Mouse (Mus musculus): Measurements from ENCODE around the gene St3gal3.

St3gal3 gene

DNA sequence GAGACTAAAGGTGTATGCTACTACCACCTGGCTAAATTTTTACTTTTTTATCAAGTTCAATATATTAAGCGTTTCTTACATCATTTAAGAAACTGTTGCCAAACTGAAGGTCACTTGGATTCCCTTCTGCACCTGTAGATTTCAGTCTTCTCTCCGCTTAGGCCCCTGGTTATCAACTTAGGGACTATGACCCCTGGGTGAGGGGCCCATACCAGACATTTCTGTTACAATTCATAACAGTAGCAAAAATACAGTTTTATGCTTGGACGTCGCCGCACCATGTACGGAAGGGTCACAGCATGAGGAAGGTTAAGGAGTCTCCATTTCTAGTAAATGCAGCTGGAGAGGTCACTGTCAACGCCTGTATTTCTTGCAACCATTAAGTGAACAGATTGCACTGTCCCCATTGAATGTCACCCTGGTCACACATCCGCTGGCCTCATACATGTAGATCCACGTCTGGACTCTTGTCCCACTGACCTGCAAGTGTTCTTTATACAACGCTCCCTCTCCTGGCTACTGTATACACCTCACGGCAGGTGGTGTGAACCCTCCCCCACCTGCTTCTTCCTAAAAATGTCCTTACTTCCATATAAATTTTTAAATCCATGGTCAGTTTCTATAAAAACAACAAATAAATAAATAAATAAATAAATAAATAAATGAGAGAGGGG is 41.8 kb downstream of the St3gal3 start:
- intact Hi-C loops (cut with DNase I), result loop anchor here (5.0 kb wide), 1 partner anchor 64 kb away; no protein-coding TSS in a partner anchor

DNA sequence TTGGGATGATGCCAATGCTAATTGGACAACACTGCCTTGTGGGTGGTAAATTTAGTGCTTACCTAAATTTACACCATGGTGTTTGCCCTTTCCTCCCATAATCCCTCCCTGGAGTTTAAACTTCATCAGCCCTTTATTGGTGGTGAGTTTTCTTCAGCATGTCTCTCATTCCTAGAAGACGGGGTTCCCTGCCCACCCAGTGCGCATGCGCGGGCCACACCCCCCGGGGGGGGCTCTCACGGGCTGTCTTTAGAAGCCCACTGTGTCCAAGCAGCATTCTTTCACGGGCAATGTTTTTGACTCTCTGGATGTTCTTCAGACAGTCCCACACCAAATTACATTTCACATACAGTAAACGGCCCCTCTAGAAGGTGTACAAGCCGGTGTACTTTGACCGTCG is 44.3 kb downstream of the St3gal3 start:
- intact Hi-C loops (cut with DNase I), result loop anchor here (2.0 to 5.0 kb wide), 2 partner anchors 67 to 202 kb away; no protein-coding TSS in a partner anchor

DNA sequence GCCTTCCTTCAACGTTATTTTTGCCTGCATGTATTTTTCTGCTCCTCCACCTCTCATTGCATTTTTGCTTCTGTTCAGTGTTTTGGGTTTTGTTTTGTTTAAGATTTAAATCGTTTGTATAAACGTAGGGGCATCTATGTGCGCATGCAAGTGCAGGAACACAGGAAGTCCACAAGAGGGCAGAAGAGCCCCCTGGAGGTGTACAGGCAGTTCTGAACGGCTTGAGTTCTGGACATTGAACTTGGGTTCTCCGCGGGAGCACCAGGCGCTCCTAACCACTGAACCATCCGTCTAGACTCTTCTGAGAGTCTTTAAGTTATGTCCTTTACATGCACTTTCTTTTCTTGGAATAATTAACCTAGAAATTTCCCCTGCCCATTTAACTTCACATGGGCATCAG is 44.8 kb downstream of the St3gal3 start:
- intact Hi-C loops (cut with DNase I), result loop anchor here (2.0 to 10.0 kb wide), 3 partner anchors 67 to 385 kb away; no protein-coding TSS in a partner anchor

DNA sequence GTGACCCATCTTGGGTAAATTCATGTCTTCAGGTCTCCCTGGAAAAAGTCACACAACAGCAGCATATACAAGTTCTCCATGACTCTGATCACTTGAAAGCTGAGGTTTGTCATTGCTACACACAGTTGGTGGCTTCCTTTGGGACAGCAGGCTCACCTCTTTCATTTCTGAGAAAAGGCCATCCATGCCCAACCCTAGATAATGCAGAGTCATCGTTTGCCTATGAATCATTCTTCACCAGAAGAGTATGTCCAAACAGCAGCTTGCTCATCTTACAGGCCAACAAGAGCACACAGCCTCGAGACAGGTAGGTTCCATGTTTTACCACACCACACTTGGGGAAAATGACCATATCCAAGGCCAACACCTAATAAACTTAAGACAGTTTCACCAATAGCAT is 45.9 kb downstream of the St3gal3 start:
- intact Hi-C loops (cut with DNase I), result loop anchor here (10.0 kb wide), 1 partner anchor 384 kb away; no protein-coding TSS in a partner anchor

DNA sequence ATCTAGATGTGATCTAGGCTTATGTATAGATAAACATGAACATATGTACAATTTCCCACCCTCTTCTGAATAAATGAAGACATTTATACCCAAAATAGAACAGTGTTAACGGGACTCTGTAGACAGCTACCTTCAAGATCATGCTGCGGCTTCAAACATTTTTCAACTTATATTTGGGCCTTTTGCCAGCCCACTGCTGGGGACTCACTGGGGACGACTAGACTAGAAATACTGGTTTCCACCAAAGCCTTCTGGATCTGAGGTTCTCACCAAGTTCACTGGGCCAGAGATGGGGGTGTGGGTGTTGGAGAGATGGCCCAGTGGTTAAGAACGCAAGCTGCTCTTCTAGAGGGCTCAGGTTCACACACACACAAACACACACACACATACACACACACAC is 49.7 kb downstream of the St3gal3 start:
- intact Hi-C loops (cut with DNase I), result loop anchor here (2.0 to 10.0 kb wide), 2 partner anchors 156 to 380 kb away; partner anchors contain the start of gene Artn

DNA sequence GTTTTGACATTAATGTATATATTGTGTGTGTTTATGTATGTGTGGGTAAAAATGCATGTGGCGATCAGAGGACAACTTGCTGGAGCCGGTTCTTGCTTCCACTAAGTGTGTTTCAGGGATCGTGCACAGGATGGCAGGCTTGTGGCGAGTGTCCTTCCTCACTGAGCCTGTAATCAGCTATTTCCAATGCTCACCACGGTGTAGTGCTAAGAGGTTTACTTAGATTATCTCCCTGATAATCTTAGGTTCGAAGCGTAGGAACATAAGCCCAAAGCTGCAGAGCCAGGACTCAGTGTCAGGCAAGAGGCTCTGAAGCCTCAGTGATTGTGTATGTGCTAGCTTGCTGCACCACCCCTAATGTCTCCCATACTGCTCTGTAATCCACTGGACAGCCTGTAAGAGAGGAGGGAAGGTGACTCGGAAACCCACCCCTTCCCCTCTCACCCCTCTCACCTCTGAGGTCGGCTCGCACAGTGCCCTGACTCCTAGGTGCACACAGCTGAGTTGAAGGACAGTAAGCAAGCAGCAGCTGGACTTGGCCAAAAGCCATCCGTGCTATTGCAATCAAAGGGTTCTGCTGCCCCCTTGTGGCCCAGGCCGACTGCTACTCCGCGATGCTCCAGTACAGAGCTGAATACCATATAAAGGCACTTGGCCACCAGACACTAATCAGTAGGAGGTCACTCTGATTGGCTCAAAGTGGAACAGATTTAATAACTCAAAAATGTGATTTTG is 51.3 kb downstream of the St3gal3 start:
- intact Hi-C loops (cut with DNase I), result loop anchor here (2.0 to 10.0 kb wide), 3 partner anchors 251 to 379 kb away; no protein-coding TSS in a partner anchor

DNA sequence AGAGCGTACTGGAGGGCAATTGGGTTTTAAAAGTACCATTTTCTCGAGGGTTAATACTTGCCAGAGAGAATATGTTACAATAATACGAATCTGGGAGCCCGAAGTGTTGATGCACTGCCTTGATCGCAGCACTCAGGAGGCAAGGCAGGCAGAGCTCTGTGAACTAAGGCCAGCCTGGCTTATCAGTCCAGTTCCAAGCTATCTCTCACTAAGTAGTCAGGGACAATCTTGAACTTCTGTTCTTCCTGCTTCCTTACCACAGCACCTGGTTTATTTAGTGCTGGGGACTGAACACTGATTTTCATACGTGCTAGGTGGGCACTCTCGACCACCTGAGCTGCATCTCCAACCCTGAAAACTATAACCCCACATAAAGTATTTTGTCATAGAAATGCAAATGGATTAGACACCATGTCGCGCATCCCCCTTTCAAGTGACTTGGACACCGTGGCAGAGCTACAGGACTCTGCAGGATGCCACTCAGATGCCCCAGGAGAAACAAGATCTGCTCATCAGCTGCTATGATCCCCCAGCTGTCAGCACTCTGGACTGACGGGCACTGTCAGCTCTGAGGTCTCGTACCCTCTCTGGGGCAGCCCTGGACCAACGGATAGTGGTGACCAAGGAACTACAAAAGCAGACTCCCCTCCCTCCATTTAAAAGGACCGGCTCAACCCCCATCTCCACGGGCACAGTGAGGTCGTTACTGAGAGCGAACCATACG is 52.9 kb downstream of the St3gal3 start:
- intact Hi-C loops (cut with DNase I), result loop anchor here (2.0 to 10.0 kb wide), 3 partner anchors 249 to 377 kb away; no protein-coding TSS in a partner anchor

DNA sequence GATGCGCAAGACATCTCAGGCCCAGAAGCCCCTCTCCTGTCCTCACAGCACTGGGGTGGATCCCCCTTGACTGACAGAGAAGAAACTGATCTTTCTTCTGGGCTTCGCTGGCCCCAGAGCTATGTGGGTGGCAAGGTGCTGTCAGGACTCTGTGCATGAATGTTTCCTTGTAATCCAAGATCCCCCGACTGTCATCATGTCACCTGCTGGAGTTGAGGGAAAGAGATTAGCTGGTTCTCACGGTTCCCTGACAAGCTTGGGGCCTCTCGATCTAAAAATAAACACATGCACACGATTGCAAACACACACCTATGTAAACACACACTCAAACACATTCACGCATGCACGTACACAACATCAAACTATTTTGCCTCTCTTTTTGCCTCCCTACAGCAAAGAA is 54.2 kb downstream of the St3gal3 start:
- intact Hi-C loops (cut with DNase I), result loop anchor here (5.0 to 10.0 kb wide), 2 partner anchors 268 to 376 kb away; no protein-coding TSS in a partner anchor

DNA sequence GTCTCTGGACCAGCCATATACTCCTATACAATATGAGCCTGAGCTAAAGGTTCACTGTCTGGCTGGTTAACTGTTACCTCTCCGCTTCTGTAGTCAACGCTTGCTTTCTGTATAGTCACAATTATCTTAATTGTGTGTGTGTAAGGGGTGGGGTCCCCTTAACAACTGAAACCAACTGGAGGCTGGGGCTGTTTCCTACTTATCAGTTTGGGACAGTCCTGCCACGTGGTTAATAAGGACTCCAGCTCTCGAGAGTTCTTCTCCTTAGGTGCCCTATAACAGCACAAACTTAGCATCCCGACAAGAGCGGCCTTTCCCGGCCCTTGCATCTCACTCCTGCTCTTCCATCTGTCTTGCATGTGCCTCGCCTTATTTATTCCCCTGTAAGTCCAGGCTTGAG is 55.5 kb downstream of the St3gal3 start:
- intact Hi-C loops (cut with DNase I), result no loop called here

DNA sequence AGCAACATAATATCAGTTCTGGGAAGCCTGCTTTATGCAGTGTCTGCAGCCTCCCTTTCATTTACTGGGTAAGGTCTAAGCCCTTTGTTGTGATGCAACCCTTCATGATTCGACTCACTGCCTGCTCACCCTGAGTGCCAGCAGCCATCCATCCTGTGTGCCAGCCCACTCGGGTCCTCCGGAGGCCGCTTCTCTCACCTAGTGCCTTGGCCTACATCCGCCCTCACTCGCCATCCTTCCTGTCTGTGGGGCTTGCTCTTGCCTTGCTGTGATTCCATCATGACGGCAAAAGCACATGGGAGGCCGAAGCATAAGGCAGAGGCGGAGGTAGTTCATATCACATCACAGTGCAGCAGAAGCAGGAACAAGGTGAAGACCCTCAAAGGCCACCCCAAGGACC is 56.1 kb downstream of the St3gal3 start:
- intact Hi-C loops (cut with DNase I), result no loop called here

DNA sequence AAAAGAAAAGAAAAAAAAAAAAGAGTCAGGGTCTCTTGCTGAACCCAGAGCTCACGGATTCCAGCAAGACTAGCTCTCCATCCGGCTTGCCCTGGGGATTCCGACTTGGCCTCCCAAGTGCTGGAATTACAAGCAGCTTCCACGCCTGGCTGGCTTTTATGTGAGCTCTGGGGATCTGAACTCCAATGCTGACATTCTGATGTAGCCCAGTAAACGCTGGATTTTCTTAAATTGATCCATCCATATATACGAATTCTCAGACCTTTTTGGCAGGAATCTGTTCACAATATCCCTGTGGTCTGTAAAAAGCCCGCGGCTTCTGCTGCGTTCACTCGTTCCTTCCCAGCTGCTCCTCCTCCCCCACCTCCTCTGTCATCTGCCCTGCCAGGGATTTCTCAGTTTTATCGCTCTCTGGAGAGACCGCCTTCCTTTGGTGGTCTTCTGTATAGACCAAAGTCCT is 57.4 kb downstream of the St3gal3 start:
- intact Hi-C loops (cut with DNase I), result no loop called here

DNA sequence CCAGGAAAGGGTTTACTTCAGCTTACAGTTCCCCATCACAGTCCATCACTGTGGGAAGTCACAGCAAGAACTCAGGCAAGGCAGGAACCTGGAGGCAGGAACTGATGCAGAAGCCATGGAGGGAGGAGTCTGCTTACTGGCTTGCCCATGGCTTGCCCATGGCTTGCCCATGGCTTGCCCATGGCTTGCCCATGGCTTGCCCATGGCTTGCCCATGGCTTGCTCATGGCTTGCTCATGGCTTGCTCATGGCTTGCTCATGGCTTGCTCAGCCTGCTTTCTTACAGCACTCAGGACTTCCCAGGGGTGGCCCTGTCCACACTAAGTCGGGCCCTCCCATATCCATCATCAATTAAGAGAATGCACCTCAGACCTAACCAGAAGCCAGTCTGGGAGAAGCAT is 58.1 kb downstream of the St3gal3 start:
- intact Hi-C loops (cut with DNase I), result no loop called here

DNA sequence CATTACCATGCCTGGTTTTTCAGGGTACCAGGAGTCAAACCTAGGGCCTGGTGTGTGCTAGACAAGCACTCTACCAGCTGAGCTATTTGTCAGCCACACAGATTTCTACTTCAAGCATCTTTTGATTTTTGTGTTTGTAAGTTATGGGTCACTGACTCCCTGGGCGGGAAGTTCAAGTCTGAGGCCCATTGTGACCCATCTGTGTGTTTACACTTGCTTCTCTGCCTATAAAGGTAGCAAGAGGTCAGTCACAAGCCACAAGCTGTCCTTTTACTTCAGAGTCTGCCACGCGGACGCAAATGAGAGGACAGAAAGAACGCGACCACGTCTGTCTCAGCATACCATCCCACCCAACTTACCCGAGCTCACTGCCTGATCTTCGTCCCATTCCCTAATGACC is 59.4 kb downstream of the St3gal3 start:
- intact Hi-C loops (cut with DNase I), result no loop called here

DNA sequence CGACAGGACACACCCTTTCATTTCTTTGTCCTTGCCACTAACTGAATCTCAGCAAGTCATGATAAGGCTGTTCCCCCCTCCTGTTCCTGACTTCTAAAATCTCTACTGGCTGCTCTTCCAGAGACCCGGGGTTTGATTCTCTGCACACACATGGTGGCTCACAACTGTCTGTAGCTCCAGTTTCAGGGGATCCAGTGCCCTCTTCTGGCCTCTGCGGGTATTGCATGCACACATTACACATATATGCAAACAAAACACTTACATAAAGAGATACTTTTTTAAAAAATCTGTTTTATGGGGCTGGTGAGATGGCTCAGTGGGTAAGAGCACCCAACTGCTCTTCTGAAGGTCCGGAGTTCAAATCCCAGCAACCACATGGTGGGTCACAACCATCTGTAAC is 60.5 kb downstream of the St3gal3 start:
- intact Hi-C loops (cut with DNase I), result no loop called here

DNA sequence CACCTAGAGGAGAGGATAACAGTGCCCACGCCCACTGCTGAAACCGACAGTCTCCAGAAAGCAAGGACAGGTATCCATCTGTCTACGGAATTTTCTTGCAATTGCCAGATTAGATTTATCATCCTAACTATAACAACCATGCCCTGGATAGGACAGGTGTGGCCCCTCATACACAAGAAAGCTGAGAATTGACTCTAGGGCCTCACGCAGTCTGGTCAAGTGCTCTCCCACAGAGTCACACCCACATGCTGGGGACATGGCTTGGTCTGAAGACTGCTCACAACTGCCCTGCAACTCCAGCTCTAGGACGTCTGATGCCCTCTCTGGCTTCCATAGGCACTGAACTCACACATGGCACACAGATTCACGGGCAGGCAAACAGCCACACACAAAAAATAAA is 61.6 kb downstream of the St3gal3 start:
- intact Hi-C loops (cut with DNase I), result no loop called here

DNA sequence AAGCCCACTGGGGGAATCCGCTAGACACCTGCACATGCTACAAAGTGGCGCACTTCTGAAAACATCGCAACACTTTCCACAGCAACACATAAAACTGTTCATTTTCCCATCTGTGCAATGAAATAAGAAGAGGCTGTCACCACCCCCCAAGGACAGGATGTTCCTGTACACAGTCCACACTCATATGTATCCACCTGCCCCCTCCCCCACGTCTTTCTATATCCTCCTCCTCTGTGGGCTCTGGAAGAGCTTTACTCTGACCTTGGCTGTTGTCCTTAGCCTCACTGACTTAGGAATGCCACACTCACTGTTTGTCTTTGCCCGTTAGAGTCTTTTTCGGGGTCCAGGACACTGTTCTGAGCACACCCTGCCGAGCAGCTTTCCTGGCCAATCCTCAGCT is 62.8 kb downstream of the St3gal3 start:
- intact Hi-C loops (cut with DNase I), result no loop called here

DNA sequence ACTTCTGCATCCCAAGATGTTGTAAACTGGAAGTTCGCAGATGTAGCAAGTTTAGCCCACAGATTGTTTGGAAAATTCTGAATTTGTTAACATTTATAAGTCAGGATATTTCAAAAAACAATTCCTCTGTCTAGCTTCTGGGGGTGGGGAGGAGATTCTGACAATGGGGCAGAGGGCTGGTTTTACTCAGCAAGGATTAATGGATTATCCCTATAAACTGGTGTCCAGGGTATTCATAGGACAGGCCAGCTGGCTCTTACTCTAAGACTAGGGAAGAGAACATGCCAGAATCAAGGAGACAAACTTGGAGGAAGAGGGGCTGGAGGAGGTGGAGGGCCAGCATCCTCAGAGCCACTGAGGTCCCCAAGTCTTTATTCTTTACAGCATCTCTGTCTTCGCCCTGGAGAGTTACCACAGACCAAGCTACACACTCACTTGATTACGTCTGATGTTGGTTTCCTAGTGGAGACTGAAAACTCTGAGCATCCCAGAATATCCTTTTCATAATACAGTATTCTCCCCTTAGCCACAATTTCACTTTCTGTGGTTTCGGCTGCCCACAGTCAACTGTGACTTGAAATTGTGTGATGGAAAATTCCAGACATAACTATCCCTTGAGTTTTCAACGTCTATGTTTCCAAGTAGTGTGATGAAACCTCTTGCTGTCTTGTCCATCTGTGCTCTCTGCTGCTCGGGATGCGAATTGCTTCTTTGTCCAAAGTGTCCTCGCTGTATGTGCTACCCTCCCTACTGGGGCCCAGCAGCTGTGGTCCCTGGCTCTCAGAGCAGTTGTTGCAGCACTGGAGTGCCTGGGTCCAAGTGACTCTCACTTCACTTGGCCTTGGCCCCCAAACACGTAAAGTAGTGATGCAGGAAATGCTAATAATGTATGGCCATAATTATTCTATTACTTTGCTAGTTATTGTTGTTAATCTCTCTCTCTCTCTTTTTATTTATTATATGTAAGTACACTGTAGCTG is 64.2 kb downstream of the St3gal3 start:
- intact Hi-C loops (cut with DNase I), result no loop called here

DNA sequence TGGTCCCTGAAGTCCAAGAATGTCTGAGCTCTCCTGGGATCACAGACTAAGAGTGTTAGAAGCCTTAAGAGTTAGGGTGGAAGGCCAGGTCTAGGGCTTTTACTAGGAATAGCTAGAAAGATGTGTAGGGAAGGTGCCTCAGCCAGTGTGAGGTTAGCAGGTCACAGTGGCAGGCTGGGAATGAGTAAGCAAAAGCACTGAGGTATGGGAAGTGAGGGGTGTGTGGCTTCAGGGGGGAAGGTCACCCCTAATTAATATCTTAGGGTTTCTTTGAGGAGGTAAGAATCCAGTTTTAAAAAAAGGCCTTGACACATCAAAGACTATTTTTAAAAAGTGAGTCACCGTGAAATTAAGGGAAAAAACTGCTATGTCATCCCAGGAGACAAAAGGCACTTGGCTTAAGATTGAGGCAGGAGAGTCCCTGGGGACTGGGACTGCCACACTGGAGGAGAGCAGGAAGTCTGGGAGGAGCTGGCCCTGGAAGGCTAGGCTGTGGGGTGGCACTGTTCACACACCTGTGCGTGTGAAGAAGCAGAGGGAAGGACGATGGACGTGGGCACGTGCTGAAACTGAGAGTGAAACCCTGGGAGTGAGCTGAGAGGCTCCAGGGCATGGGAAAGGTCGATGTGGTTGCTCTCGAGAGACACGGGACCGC is 72.8 kb downstream of the St3gal3 start:
- intact Hi-C loops (cut with DNase I), result no loop called here

DNA sequence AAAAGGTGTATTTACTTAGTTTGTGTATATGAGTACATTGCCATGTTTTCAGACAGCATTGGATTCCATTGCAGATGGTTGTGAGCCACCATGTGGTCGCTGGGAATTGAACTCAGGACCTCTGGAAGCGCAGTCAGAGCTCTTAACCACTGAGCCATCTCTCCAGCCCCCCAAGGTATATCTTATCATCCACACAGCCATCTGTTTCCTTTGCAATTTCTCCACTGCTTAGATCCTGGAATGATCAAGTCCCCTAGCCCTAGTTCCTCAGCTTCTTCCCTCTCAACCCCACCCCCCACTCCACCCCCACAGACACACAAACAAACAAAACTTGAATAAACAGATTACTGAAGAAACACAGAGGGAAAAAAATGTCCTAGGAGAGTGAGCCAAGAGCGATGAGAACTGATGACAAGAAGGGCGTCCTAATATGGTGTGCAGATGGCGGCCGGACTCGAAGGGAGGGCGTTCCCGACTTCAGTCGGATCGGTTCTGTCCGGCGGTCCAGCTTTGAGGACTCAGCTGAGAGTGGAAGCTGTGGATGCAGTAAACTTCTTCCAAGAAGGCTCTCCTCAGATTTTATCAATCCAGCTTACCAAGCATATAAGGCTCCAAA is 73.7 kb downstream of the St3gal3 start:
- intact Hi-C loops (cut with DNase I), result no loop called here

Measured in adrenal gland (tissue).